Mouse (Mus musculus) intestine, embryonic 15.5 days (tissue): ENCODE data around the gene Stac2. TPM values are rescaled to one million over a fixed set of nuclear protein-coding genes. Genes with fewer than 3 reads are reported as not detected.

Experiments used
- ATAC-seq: fragments of 200-750 bp; cut with Nextera tagmentation; 2 replicates; pipeline ENCODE4 v1.8.0; 2017; ENCODE audit warnings: moderate TSS enrichment, moderate library complexity
- H3K27ac ChIP-seq: fragments of 300-500 bp; sonication (generic); 2 replicates; pipeline ENCODE4 v1.5.1; 2015; ENCODE audit warnings: mild to moderate bottlenecking, inconsistent platforms
- H3K27me3 ChIP-seq: fragments of 300-500 bp; sonication (generic); replicated peaks from 2 replicates; pipeline ENCODE4 v1.6.1; 2015; ENCODE audit warnings: inconsistent platforms
- H3K36me3 ChIP-seq: fragments of 300-500 bp; sonication (generic); 2 replicates; pipeline ENCODE4 v1.6.1; 2015; ENCODE audit warnings: inconsistent platforms
- H3K4me1 ChIP-seq: fragments of 300-500 bp; sonication (generic); replicated peaks from 2 replicates; pipeline ENCODE4 v1.6.1; 2015; ENCODE audit warnings: inconsistent platforms
- H3K4me2 ChIP-seq: fragments of 300-500 bp; sonication (generic); replicated peaks from 2 replicates; pipeline ENCODE4 v1.6.1; 2015; ENCODE audit warnings: mild to moderate bottlenecking, inconsistent platforms
- H3K4me3 ChIP-seq: fragments of 300-500 bp; sonication (generic); replicated peaks from 2 replicates; pipeline ENCODE4 v1.5.1; 2015; ENCODE audit warnings: inconsistent platforms
- H3K9ac ChIP-seq: fragments of 300-500 bp; sonication (generic); 2 replicates; pipeline ENCODE4 v1.6.1; 2015; ENCODE audit warnings: inconsistent platforms
- H3K9me3 ChIP-seq: fragments of 300-500 bp; sonication (generic); 2 replicates; pipeline ENCODE4 v1.6.1; 2016; ENCODE audit warnings: inconsistent platforms
- WGBS: fragments of 180-500 bp; shearing (Covaris S2); methylation state at CpG from one replicate; pipeline ENCODE4 v1.1.7; 2015; 5-methylcytosine and 5-hydroxymethylcytosine counted together
- polyA plus RNA-seq: library from polyadenylated mRNA; unstranded; fragments of >200 nt; fragmentation: Nextera tagmentation; extraction: Ambion mirVana; gene quantifications from 2 replicates; pipeline ENCODE4 v1.2.1, GENCODE M21; 2015

Gene Stac2
- polyA plus RNA-seq, 1 experiment from 2014 or later, result 0.29 TPM

DNA sequence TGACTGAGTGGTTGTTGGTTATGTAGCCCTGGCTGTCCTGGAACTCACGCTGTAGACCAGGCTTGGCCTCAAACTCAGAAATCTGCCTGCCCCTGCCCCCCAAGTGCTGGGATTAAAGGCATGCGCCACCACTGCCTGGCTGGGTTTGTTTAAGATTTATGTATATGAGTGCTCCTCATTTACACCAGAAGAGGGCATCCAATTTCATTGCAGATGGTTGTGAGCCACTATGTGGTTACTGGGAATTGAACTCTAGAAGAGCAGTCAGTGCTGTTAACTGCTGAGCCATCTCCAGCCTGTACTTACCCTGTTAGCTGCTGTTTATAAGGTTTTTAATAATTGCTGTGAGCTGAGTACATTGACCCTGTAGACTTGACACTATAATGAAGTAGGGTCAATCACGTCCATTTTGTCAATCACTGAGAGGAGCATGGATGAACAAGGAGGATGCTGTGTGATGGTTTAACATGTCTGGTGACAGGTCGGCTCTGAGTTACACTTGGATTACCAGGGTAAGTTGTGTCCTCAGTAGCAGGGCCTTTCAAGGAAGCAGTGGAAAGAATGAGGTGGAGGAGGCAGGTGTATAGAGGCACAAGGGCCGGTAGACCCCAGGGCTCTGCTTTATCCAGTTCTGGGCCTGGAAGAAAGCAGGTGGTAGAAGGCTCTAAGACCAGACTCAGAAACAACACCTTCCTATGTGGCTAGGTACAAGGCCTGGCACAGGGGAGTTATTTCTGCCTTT is 22.4 kb downstream of the Stac2 start:
- no peaks in the 10 kb centered on the region for H3K9me3 ChIP-seq
- H3K4me2 ChIP-seq, result no peak overlapping the region
- 53% methylated on average over 5 of the region's 5 CpGs for WGBS
- peaks cover 15% of the 10 kb centered on the region for H3K4me1 ChIP-seq
- H3K9ac ChIP-seq, result no peak overlapping the region
- peaks cover 6% of the 10 kb centered on the region for H3K27me3 ChIP-seq
- ATAC-seq, result 0 out of 2 replicates have a peak, but pooled peaks have one; percentile 5
- no peak overlapping the region for H3K4me3 ChIP-seq
- no peak overlapping the region for H3K27ac ChIP-seq
- peaks cover 19% of the 10 kb centered on the region for H3K36me3 ChIP-seq

DNA sequence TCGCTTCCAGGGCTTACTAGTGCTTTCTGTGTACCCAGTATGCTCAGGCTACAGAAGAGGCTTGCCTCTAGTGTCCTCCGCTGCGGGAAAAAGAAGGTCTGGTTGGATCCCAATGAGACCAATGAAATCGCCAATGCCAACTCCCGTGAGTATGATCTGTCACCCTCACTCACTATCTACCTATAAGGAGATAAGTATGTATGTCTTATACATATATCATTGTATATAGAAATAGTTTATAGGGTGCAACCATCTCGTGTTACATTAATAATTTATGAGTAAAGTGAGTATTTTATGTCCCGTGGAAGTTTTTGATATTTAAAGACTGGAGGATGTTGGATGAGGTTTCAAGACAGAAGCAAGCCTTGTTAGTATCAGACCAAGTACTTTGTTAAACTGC is 25.5 kb downstream of the Stac2 start:
- ATAC-seq, result no peak
- H3K9ac ChIP-seq, result peak overlapping the region; percentile 100
- peak overlapping the region; percentile 73 for H3K4me2 ChIP-seq
- 21% methylated on average over 7 of the region's 7 CpGs for WGBS
- no peaks in the 10 kb centered on the region for H3K27me3 ChIP-seq
- peak overlapping the region; percentile 99 for H3K4me3 ChIP-seq
- peaks cover 15% of the 10 kb centered on the region for H3K4me1 ChIP-seq
- H3K9me3 ChIP-seq, result no peaks in the 10 kb centered on the region
- peaks cover 19% of the 10 kb centered on the region for H3K36me3 ChIP-seq
- H3K27ac ChIP-seq, result 0 out of 2 replicates have a peak overlapping the region, but pooled peaks have one; percentile 89

- no peaks in the 10 kb centered on the region for H3K27me3 ChIP-seq
- H3K27ac ChIP-seq, result peak overlapping the region; percentile 89
- ATAC-seq, result no peak
- H3K4me2 ChIP-seq, result peak overlapping the region; percentile 73
- H3K9ac ChIP-seq, result peak overlapping the region; percentile 100
- peaks cover 15% of the 10 kb centered on the region for H3K4me1 ChIP-seq
- no peaks in the 10 kb centered on the region for H3K9me3 ChIP-seq
- H3K36me3 ChIP-seq, result peaks cover 19% of the 10 kb centered on the region
- H3K4me3 ChIP-seq, result peak overlapping the region; percentile 99
- WGBS, result 0% methylated on average over 18 of the region's 18 CpGs
Observed at GRCm38 (mm10) chr11:98027297-98027688, 26.0 kb downstream of the Stac2 start.

DNA sequence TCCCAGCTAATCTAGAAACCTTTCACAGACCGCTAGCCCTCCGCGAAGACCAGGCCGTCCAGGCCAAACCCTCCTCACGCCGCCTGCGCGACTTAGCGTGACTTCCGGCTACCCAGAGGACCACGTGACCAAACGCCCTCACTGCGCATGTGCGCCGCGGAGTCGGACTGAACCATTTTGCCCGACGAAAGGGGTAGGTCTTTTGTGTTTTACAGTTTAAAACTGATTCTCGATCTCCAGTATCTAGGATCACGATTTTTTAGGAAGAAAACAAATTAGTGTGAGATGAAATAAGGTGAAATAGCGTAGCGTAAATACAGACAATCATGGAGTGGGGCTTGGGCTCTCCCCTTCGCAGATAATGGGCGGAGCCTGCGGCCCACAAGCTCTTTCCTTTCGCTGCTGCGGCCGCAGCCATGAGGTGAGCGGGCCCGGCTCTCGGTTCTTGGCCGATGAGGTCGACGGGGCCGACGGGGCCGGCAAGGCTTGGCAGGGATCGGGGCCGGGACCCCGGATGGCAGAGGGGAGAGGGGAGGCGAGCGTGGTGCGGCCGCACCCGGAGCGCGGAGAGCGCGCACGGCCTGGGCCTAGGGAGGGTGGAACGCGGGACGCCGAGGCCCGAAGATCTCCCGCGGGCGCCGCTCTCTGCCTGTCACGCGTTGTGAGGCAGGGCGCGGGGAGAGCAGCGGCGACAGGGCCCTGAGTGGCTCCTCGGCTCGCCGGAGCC is 26.5 kb downstream of the Stac2 start, which contains the start of gene Rpl19:
Gene Rpl19 (plus strand): TSS at position 141 of the 727 bp plus-strand sequence.
- Histone ChIP-seq H3K9me3 (no peaks in the 10 kb centered on the region), H3K36me3 (peaks cover 19% of the 10 kb centered on the region), H3K4me2 (peak within 1 kb of the TSS; percentile 73), H3K4me1 (peaks cover 19% of the 10 kb centered on the region), H3K9ac (peak within 1 kb of the TSS; percentile 100), H3K27ac (peak within 1 kb of the TSS; percentile 89), H3K4me3 (peak within 1 kb of the TSS; percentile 99), H3K27me3 (no peaks in the 10 kb centered on the region)
- WGBS, result under 1% methylated on average over 69 of the region's 69 CpGs
- peak; percentile 86 for ATAC-seq

DNA sequence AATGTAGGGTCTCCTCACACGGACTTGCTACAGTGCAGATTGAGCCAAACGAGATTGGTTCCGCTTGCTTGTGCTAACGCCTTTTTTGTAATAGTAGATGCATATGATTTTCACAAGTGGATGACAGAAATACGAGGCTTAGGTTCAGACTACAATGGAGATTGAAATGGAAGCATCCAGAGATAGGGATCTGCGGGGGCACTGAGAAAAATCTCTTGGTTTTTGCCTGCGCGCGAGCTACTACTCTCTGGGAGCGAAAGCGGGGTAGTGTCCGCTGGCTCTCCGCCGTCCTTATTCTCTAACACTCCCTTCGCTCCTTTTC is 27.1 kb downstream of the Stac2 start:
- ATAC-seq, result no peak
- Histone ChIP-seq H3K9ac (peak overlapping the region; percentile 67), H3K9me3 (no peaks in the 10 kb centered on the region), H3K4me3 (peak overlapping the region; percentile 99), H3K27ac (peak overlapping the region; percentile 89), H3K27me3 (no peaks in the 10 kb centered on the region), H3K36me3 (peaks cover 19% of the 10 kb centered on the region), H3K4me1 (peaks cover 24% of the 10 kb centered on the region), H3K4me2 (peak overlapping the region; percentile 73)
- WGBS, result 5% methylated on average over 15 of the region's 15 CpGs

DNA sequence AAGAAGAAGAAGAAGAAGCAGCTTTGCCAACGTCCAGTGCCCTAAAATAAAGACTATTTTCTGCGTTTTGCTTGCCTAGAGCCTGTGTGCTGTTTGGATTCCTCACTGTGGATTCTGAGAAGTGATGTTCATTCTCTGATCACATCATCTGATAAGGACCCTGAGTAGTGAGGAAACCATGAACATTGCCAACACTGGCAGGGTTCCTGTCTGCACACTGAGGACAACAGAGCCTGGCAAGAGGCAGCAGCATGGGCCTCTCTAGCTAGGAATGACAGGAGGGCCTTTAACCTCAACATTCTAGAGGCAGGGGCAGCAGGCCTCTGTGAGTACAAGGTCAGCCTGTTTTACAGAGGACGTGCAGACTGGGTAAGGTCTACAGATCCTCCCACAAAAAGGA is 28.7 kb downstream of the Stac2 start:
- no peak overlapping the region for H3K9ac ChIP-seq
- H3K4me1 ChIP-seq, result peaks cover 32% of the 10 kb centered on the region
- ATAC-seq, result no peak
- no peak overlapping the region for H3K4me2 ChIP-seq
- H3K27ac ChIP-seq, result no peak overlapping the region
- peaks cover 14% of the 10 kb centered on the region for H3K36me3 ChIP-seq
- no peaks in the 10 kb centered on the region for H3K9me3 ChIP-seq
- 85% methylated on average over 3 of the region's 3 CpGs for WGBS
- no peak overlapping the region for H3K4me3 ChIP-seq
- no peaks in the 10 kb centered on the region for H3K27me3 ChIP-seq

- ATAC-seq, result peak; percentile 36
- H3K4me1 ChIP-seq, result peaks cover 32% of the 10 kb centered on the region
- H3K4me3 ChIP-seq, result peak within 1 kb of the TSS; percentile 77
- 2% methylated on average over 48 of the region's 52 CpGs for WGBS
- H3K9me3 ChIP-seq, result no peaks in the 10 kb centered on the region
- H3K4me2 ChIP-seq, result peak within 1 kb of the TSS; percentile 98
- H3K9ac ChIP-seq, result peak within 1 kb of the TSS; percentile 85
- no peaks in the 10 kb centered on the region for H3K27me3 ChIP-seq
- peak within 1 kb of the TSS; percentile 79 for H3K27ac ChIP-seq
- no peaks in the 10 kb centered on the region for H3K36me3 ChIP-seq
Observed at GRCm38 (mm10) chr11:98022555-98023371, 30.5 kb downstream of the Stac2 start, which contains the start of gene Cacnb1. Cacnb1 (minus strand) TSS chr11:98023034.

- Histone ChIP-seq H3K36me3 (0 out of 2 replicates have a peak, but pooled peaks cover 2% of the 10 kb centered on the region), H3K9me3 (no peaks in the 10 kb centered on the region), H3K4me2 (peak overlapping the region; percentile 98), H3K4me1 (peaks cover 32% of the 10 kb centered on the region), H3K27me3 (no peaks in the 10 kb centered on the region), H3K27ac (peak overlapping the region; percentile 79), H3K9ac (peak overlapping the region; percentile 85), H3K4me3 (peak overlapping the region; percentile 77)
- under 1% methylated on average over 23 of the region's 23 CpGs for WGBS
- no peak; the same call in 1 of the 2 replicates for ATAC-seq
Observed at GRCm38 (mm10) chr11:98022253-98022554, 31.1 kb downstream of the Stac2 start.

GRCm38 (mm10) chr11:98021565-98022252 is 31.6 kb downstream of the Stac2 start:
- peak overlapping the region; percentile 98 for H3K4me2 ChIP-seq
- peak overlapping the region; percentile 85 for H3K9ac ChIP-seq
- WGBS, result 6% methylated on average over 33 of the region's 34 CpGs
- H3K9me3 ChIP-seq, result no peaks in the 10 kb centered on the region
- ATAC-seq, result 0 out of 2 replicates have a peak, but pooled peaks have one; percentile 16
- H3K27ac ChIP-seq, result peak overlapping the region; percentile 79; the same call in 1 of the 2 replicates
- H3K4me3 ChIP-seq, result peak overlapping the region; percentile 77
- 0 out of 2 replicates have a peak, but pooled peaks cover 4% of the 10 kb centered on the region for H3K36me3 ChIP-seq
- H3K4me1 ChIP-seq, result peaks cover 32% of the 10 kb centered on the region
- H3K27me3 ChIP-seq, result no peaks in the 10 kb centered on the region

DNA sequence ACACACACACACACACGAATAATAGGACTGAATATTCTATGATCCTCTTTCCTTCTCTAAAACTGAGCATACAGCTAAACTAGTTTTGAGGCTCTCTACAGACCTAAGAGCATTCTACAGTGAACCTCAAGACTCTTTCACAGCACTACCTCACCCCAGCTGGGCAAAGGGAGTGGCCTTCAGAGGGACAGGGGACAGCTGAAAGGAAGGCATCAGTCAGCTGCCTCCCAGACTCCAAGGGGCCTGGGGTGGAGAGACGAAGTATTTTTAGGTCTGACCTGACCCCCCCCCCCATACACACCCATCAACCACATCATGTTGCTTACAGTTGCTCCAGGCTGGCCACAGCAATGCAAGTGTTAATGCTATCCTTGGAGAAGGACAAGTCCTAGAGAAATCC is 32.1 kb downstream of the Stac2 start:
- Histone ChIP-seq H3K9ac (0 out of 2 replicates have a peak overlapping the region, but pooled peaks have one; percentile 85), H3K27me3 (no peaks in the 10 kb centered on the region), H3K4me3 (peak overlapping the region; percentile 77), H3K9me3 (no peaks in the 10 kb centered on the region), H3K27ac (no peak overlapping the region), H3K36me3 (0 out of 2 replicates have a peak, but pooled peaks cover 4% of the 10 kb centered on the region), H3K4me1 (peaks cover 32% of the 10 kb centered on the region), H3K4me2 (peak overlapping the region; percentile 98)
- 39% methylated on average over 2 of the region's 2 CpGs for WGBS
- no peak for ATAC-seq

GRCm38 (mm10) chr11:98020710-98021109 is 32.6 kb downstream of the Stac2 start:
- H3K9me3 ChIP-seq, result no peaks in the 10 kb centered on the region
- ATAC-seq, result no peak
- H3K36me3 ChIP-seq, result 0 out of 2 replicates have a peak, but pooled peaks cover 4% of the 10 kb centered on the region
- no peaks in the 10 kb centered on the region for H3K27me3 ChIP-seq
- no peak overlapping the region for H3K27ac ChIP-seq
- H3K4me3 ChIP-seq, result no peak overlapping the region
- no peak overlapping the region for H3K9ac ChIP-seq
- H3K4me1 ChIP-seq, result peaks cover 28% of the 10 kb centered on the region
- H3K4me2 ChIP-seq, result peak overlapping the region; percentile 98
- 61% methylated on average over 1 of the region's 1 CpGs for WGBS
